Mouse (Mus musculus): ENCODE measurements around the gene Srgap3. TPM values are rescaled to one million over a fixed set of nuclear protein-coding genes. Genes with fewer than 3 reads are reported as not detected.
A peak's percentile ranks its signal among the peaks of the same experiment; 100 is the strongest.

Srgap3 gene
- polyA plus RNA-seq, 1 experiment from 2014 or later: 0.13 TPM

- DNase-seq (no peak), ATAC-seq (no peak)
- no peak overlapping the region for H3K4me3 ChIP-seq (ENCODE audit: low read depth, low read length)
- H3K27ac ChIP-seq (ENCODE audit: low read depth): no peak overlapping the region
- H3K4me2 ChIP-seq (ENCODE audit: low read depth, low read length): no peak overlapping the region
- no peak overlapping the region for H3K9ac ChIP-seq (replicated peaks)
- no peaks in the 10 kb centered on the region for H3K36me3 ChIP-seq (replicated peaks; ENCODE audit: insufficient read depth, low read length)
- no peaks in the 10 kb centered on the region for H3K27me3 ChIP-seq (ENCODE audit: insufficient read depth, low read length)
- H3K9me3 ChIP-seq (ENCODE audit: low read length): no peaks in the 10 kb centered on the region
- no peaks in the 10 kb centered on the region for H3K4me1 ChIP-seq (ENCODE audit: insufficient read depth)
- TF ChIP-seq CTCF (IDR thresholded peaks at IDR 0.05; ENCODE audit: low read depth) (peak; percentile 41), EP300 (IDR thresholded peaks at IDR 0.05; ENCODE audit: low read depth) (no peak)
- 73% methylated on average over 2 of the region's 2 CpGs for WGBS (ENCODE audit: insufficient replicate concordance)
These were observed 204.8 kb downstream of the Srgap3 start for GRCm38 (mm10) chr6:112742297-112742696.

DNA sequence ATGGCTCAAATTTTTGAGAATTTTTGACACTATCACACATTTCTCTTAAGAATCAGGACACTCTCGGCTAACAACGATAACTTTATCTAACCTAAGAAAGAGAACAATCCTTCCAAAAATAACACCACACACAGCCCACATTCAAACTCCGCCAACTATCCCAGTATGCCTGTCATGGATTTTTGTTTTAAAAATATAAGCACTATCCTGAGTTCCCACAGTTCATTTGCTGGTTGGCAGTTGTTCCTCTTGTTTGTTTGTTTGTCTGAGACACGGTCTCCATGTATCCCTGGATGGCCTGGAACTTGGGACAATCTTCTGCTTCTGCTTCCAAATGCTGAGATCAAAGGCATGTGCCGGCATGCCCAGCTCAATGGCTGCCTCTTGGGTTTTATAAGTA lies 205.3 kb downstream of the Srgap3 start:
- Histone ChIP-seq H3K27ac (ENCODE audit: low read depth) (no peak overlapping the region), H3K9ac (replicated peaks) (no peak overlapping the region), H3K4me2 (ENCODE audit: low read depth, low read length) (no peak overlapping the region), H3K9me3 (ENCODE audit: low read length) (no peaks in the 10 kb centered on the region), H3K4me3 (ENCODE audit: low read depth, low read length) (no peak overlapping the region), H3K27me3 (ENCODE audit: insufficient read depth, low read length) (no peaks in the 10 kb centered on the region), H3K4me1 (ENCODE audit: insufficient read depth) (no peaks in the 10 kb centered on the region), H3K36me3 (replicated peaks; ENCODE audit: insufficient read depth, low read length) (no peaks in the 10 kb centered on the region)
- ATAC-seq (no peak), DNase-seq (no peak)
- WGBS (ENCODE audit: insufficient replicate concordance): 80% methylated on average over 5 of the region's 5 CpGs
- TF ChIP-seq CTCF (IDR thresholded peaks at IDR 0.05; ENCODE audit: low read depth) (no peak), EP300 (IDR thresholded peaks at IDR 0.05; ENCODE audit: low read depth) (no peak)

DNA sequence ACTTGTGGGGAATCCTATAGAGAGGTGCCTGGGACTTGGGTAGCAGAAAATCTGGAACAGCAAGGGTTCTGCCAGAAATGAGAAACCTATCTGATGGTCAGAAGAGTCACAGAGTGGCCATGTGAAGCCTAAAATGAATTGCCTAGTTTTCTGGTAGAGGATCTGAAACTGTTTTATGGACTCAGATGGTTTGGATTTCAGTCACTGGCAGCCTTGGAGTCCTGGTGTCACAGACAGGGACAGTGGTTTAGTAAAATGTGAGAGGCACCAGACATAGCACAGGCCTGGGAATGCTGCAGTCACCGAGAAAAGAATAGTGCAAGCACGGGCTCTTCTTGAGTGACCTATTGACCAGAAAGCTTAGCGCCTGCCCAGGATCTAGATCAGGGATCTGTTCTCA lies 207.4 kb downstream of the Srgap3 start:
- WGBS (ENCODE audit: insufficient replicate concordance): 82% methylated on average over 3 of the region's 3 CpGs
- Histone ChIP-seq H3K9me3 (ENCODE audit: low read length) (no peaks in the 10 kb centered on the region), H3K4me3 (ENCODE audit: low read depth, low read length) (no peak overlapping the region), H3K36me3 (replicated peaks; ENCODE audit: insufficient read depth, low read length) (no peaks in the 10 kb centered on the region), H3K4me2 (ENCODE audit: low read depth, low read length) (no peak overlapping the region), H3K27ac (ENCODE audit: low read depth) (no peak overlapping the region), H3K27me3 (ENCODE audit: insufficient read depth, low read length) (no peaks in the 10 kb centered on the region), H3K4me1 (ENCODE audit: insufficient read depth) (no peaks in the 10 kb centered on the region), H3K9ac (replicated peaks) (no peak overlapping the region)
- ATAC-seq (no peak), DNase-seq (no peak)
- no peak for TF ChIP-seq CTCF (IDR thresholded peaks at IDR 0.05; ENCODE audit: low read depth)

DNA sequence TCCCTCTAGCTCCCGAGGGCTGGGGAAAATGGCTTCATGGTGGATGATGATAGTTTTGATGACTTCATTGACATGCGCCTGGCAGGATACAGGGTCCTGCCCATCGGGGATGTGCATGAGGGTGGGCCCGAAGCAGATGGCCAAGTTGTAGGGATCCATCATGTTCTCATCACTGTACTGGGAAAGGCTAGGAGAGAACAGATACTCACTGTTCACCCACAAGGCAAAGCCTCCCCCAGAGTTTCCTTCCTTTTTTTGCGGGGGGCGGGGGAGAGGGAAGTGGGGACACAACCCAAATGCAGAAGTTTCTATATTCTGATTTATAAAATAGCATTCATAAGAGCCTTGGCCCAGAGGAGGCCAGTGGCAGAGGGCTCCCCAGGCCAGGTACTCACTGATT lies 208.1 kb downstream of the Srgap3 start:
- no peak overlapping the region for H3K9ac ChIP-seq (replicated peaks)
- no peak overlapping the region for H3K27ac ChIP-seq (ENCODE audit: low read depth)
- 47% methylated on average over 6 of the region's 6 CpGs for WGBS (ENCODE audit: insufficient replicate concordance)
- no peaks in the 10 kb centered on the region for H3K9me3 ChIP-seq (ENCODE audit: low read length)
- TF ChIP-seq CTCF (IDR thresholded peaks at IDR 0.05; ENCODE audit: low read depth): no peak
- no peak for TF ChIP-seq EP300 (IDR thresholded peaks at IDR 0.05; ENCODE audit: low read depth)
- no peak overlapping the region for H3K4me2 ChIP-seq (ENCODE audit: low read depth, low read length)
- no peak overlapping the region for H3K4me3 ChIP-seq (ENCODE audit: low read depth, low read length)
- DNase-seq (no peak), ATAC-seq (no peak)
- H3K36me3 ChIP-seq (replicated peaks; ENCODE audit: insufficient read depth, low read length): no peaks in the 10 kb centered on the region
- H3K27me3 ChIP-seq (ENCODE audit: insufficient read depth, low read length): no peaks in the 10 kb centered on the region
- H3K4me1 ChIP-seq (ENCODE audit: insufficient read depth): no peaks in the 10 kb centered on the region

DNA sequence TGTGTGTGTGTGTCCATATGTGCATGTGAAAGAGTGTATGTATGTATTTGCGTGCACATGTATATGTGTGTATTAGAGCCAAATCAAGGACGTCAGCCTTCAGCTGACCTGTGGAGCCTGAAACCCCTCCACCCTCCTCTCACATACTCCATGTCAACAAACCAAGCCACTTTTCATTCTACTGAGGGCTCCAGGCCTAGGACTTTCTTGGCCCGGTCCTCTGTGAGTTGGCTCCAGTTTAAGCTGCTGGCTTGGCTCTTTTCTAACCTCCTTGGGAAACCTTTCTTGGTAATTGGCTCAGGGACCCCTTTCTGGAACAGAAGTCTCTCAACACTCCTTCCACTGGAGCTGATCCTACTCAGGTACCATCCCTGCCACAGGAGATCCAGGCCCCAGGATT lies 210.6 kb downstream of the Srgap3 start:
- Histone ChIP-seq H3K27me3 (ENCODE audit: insufficient read depth, low read length) (no peaks in the 10 kb centered on the region), H3K4me1 (ENCODE audit: insufficient read depth) (no peaks in the 10 kb centered on the region), H3K4me3 (ENCODE audit: low read depth, low read length) (no peak overlapping the region), H3K27ac (ENCODE audit: low read depth) (no peak overlapping the region), H3K36me3 (replicated peaks; ENCODE audit: insufficient read depth, low read length) (no peaks in the 10 kb centered on the region), H3K9me3 (ENCODE audit: low read length) (no peaks in the 10 kb centered on the region), H3K9ac (replicated peaks) (no peak overlapping the region), H3K4me2 (ENCODE audit: low read depth, low read length) (no peak overlapping the region)
- ATAC-seq: no peak
- TF ChIP-seq EP300 (IDR thresholded peaks at IDR 0.05; ENCODE audit: low read depth) (no peak), CTCF (IDR thresholded peaks at IDR 0.05; ENCODE audit: low read depth) (no peak)
- 75% methylated on average over 3 of the region's 3 CpGs for WGBS (ENCODE audit: insufficient replicate concordance)
- DNase-seq: no peak

GRCm38 (mm10) chr6:112735054-112735453 lies 212.0 kb downstream of the Srgap3 start:
- Histone ChIP-seq H3K9ac (replicated peaks) (no peak overlapping the region), H3K4me2 (ENCODE audit: low read depth, low read length) (no peak overlapping the region), H3K27me3 (ENCODE audit: insufficient read depth, low read length) (no peaks in the 10 kb centered on the region), H3K4me3 (ENCODE audit: low read depth, low read length) (no peak overlapping the region), H3K9me3 (ENCODE audit: low read length) (no peaks in the 10 kb centered on the region), H3K36me3 (replicated peaks; ENCODE audit: insufficient read depth, low read length) (no peaks in the 10 kb centered on the region), H3K27ac (ENCODE audit: low read depth) (no peak overlapping the region), H3K4me1 (ENCODE audit: insufficient read depth) (no peaks in the 10 kb centered on the region)
- 73% methylated on average over 2 of the region's 2 CpGs for WGBS (ENCODE audit: insufficient replicate concordance)
- TF ChIP-seq CTCF (IDR thresholded peaks at IDR 0.05; ENCODE audit: low read depth): no peak
- no peak for TF ChIP-seq EP300 (IDR thresholded peaks at IDR 0.05; ENCODE audit: low read depth)
- no peak for ATAC-seq
- DNase-seq: no peak

DNA sequence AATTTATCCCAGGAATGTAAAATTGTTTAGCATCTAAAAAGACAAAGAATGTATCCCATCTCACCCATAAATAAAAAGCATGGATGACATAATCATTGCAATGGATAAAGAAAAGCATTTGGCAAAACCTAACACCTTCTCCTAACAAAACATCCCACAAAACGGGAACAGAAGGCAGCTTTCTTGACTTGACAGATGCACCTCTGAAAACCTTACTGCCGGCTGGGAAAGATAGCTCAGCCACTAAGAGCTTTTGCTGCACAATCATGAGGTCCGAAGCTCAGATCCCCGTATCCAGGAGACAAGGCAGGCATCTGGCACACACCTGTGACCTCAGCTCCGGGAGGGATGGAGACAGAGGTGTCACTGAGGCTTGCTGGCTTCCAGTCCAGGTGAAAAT lies 213.1 kb downstream of the Srgap3 start:
- no peaks in the 10 kb centered on the region for H3K4me1 ChIP-seq (ENCODE audit: insufficient read depth)
- H3K4me2 ChIP-seq (ENCODE audit: low read depth, low read length): no peak overlapping the region
- no peak for TF ChIP-seq CTCF (IDR thresholded peaks at IDR 0.05; ENCODE audit: low read depth)
- no peak for TF ChIP-seq EP300 (IDR thresholded peaks at IDR 0.05; ENCODE audit: low read depth)
- H3K36me3 ChIP-seq (replicated peaks; ENCODE audit: insufficient read depth, low read length): no peaks in the 10 kb centered on the region
- ATAC-seq (no peak), DNase-seq (no peak)
- no peak overlapping the region for H3K4me3 ChIP-seq (ENCODE audit: low read depth, low read length)
- no peak overlapping the region for H3K27ac ChIP-seq (ENCODE audit: low read depth)
- no peaks in the 10 kb centered on the region for H3K27me3 ChIP-seq (ENCODE audit: insufficient read depth, low read length)
- no peak overlapping the region for H3K9ac ChIP-seq (replicated peaks)
- WGBS (ENCODE audit: insufficient replicate concordance): 76% methylated on average over 5 of the region's 5 CpGs
- no peaks in the 10 kb centered on the region for H3K9me3 ChIP-seq (ENCODE audit: low read length)

Data from liver, postnatal 0 days (tissue).